16 mouse cellular contexts compared by ENCODE assay signal in the genomic region with DNA sequence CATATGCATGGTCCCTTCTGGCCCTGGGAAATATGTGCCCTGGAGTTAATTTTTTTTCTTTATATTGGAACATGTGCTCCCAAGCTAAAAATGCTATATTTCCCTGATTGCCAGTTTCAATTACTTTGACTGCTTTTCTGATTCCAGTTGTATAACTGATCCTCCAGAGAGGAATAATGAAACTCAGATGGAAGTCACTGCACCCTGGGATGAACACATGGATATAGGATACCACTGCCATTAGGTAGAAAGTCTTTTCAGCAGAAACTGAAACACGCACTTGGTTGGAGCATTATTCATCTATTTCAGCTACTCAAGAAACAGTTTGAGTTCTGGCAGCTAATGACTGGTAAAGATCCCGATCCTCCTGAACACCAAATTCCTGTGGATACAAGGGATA.
"Had no signal": no experiment of that assay in that cellular context is flagged by ENCODE, and none has a peak within 500 bp of the region (broad histone marks: within the 10 kb centered on the region; RNA-seq: fewer than 3 reads in every experiment).

No protein-coding gene starts in this region.

- H3K36me3 ChIP-seq: neural tube, embryonic 15.5 days; stomach, embryonic 15.5 days had no signal

- H3K27me3 ChIP-seq: neural tube, embryonic 13.5 days; neural tube, embryonic 15.5 days; stomach, embryonic 15.5 days had no signal

- H3K4me2 ChIP-seq: neural tube, embryonic 13.5 days; neural tube, embryonic 15.5 days; stomach, embryonic 15.5 days had no signal

- H3K4me3 ChIP-seq: neural tube, embryonic 13.5 days; neural tube, embryonic 15.5 days; stomach, embryonic 15.5 days had no signal

- H3K27ac ChIP-seq: neural tube, embryonic 13.5 days; neural tube, embryonic 15.5 days; stomach, embryonic 15.5 days; stomach, postnatal 0 days had no signal

- H3K9ac ChIP-seq: neural tube, embryonic 13.5 days; neural tube, embryonic 15.5 days; stomach, embryonic 15.5 days had no signal

- DNase-seq: retina, postnatal 1 day; right cerebral cortex, adult 18-20 months; right cerebral cortex, postnatal 14 days; right cerebral cortex, postnatal 25 days; right cerebral cortex, postnatal 4 days; spleen, adult 18-20 months; thymus, adult 18-20 months; thymus, adult 2 months; thymus, postnatal 14 days; thymus, postnatal 25 days; thymus, postnatal 36 days; thymus, postnatal 4 days had no signal

- H3K9me3 ChIP-seq: neural tube, embryonic 13.5 days; neural tube, embryonic 15.5 days; stomach, embryonic 15.5 days had no signal

- H3K4me1 ChIP-seq: neural tube, embryonic 15.5 days; stomach, embryonic 15.5 days had no signal
